Comparison of ENCODE assay signal across 9 mouse cellular contexts in genomic region chr7:110157261-110157910, GRCm38 (mm10). TPM values are rescaled to one million over a fixed set of nuclear protein-coding genes. Genes with fewer than 3 reads are reported as not detected.
DNase-seq lines count a peak whose midpoint lies in the region; ATAC-seq and TF ChIP-seq lines count a peak whose summit lies in the region.
"Had no signal": no experiment of that assay in that cellular context is flagged by ENCODE, and none has a peak within 500 bp of the region (broad histone marks: within the 10 kb centered on the region; RNA-seq: fewer than 3 reads in every experiment).

No protein-coding gene starts in this region.

- no peak for DNase-seq in liver, embryonic 11.5 days (ENCODE audit: low spot score)
- no peak for DNase-seq in liver
- peak; percentile 25 for DNase-seq in stomach, postnatal 0 days (ENCODE audit: low spot score)
- DNase-seq in right cerebral cortex, postnatal 10 days (ENCODE audit: low spot score in 2 of 2): no peak
- no peak for DNase-seq in left cerebral cortex, adult 8-10 months (ENCODE audit: low spot score in 2 of 2)
- DNase-seq in MN1 (ENCODE audit: low spot score): no peak

- no peak overlapping the region for H3K4me3 ChIP-seq in liver, embryonic 11.5 days (ENCODE audit: low read depth, low read length)
- no peak overlapping the region for H3K4me3 ChIP-seq in heart, embryonic 16.5 days (ENCODE audit: low read length)
- H3K4me3 ChIP-seq in liver, embryonic 12.5 days: no peak overlapping the region
- H3K4me3 ChIP-seq in stomach, postnatal 0 days (ENCODE audit: low read depth, low read length): no peak overlapping the region
- H3K4me3 ChIP-seq: hindbrain, embryonic 15.5 days had no signal

- no peaks in the 10 kb centered on the region for H3K36me3 ChIP-seq in liver, embryonic 11.5 days (ENCODE audit: control insufficient read depth, insufficient read depth, low read length)
- no peaks in the 10 kb centered on the region for H3K36me3 ChIP-seq in heart, embryonic 16.5 days (ENCODE audit: control insufficient read depth, insufficient read depth)
- H3K36me3 ChIP-seq in liver, embryonic 12.5 days: no peaks in the 10 kb centered on the region
- H3K36me3 ChIP-seq in stomach, postnatal 0 days (ENCODE audit: control insufficient read depth, insufficient read depth, low read length): no peaks in the 10 kb centered on the region
- H3K36me3 ChIP-seq: hindbrain, embryonic 15.5 days had no signal

- H3K27ac ChIP-seq in liver, embryonic 11.5 days (ENCODE audit: low read depth, low read length): no peak overlapping the region
- peak overlapping the region; percentile 94 for H3K27ac ChIP-seq in heart, embryonic 16.5 days (ENCODE audit: low read length)
- H3K27ac ChIP-seq in liver, embryonic 12.5 days: no peak overlapping the region
- H3K27ac ChIP-seq in stomach, postnatal 0 days (replicated peaks): peak overlapping the region; percentile 61
- H3K27ac ChIP-seq: hindbrain, embryonic 15.5 days had no signal

- ATAC-seq in liver, embryonic 11.5 days (replicated peaks; ENCODE audit: low FRiP score): peak; percentile 40
- ATAC-seq in heart, embryonic 16.5 days (replicated peaks; ENCODE audit: extremely low read depth, insufficient read depth, low FRiP score): peak; percentile 35; the same call in 1 of the 2 replicates
- ATAC-seq in liver, embryonic 12.5 days: peak; percentile 33
- peak; percentile 81 for ATAC-seq in stomach, postnatal 0 days (ENCODE audit: low FRiP score, low TSS enrichment)

- TF ChIP-seq CTCF in stomach, postnatal 0 days (IDR thresholded peaks at IDR 0.05; ENCODE audit: low read depth): no peak

- peak overlapping the region; percentile 26 for H3K4me2 ChIP-seq in liver, embryonic 11.5 days
- peak overlapping the region; percentile 51 for H3K4me2 ChIP-seq in heart, embryonic 16.5 days (ENCODE audit: low read depth, low read length)
- peak overlapping the region; percentile 32; the same call in 1 of the 2 replicates for H3K4me2 ChIP-seq in liver, embryonic 12.5 days
- no peak overlapping the region for H3K4me2 ChIP-seq in stomach, postnatal 0 days (replicated peaks; ENCODE audit: low read depth)
- H3K4me2 ChIP-seq: hindbrain, embryonic 15.5 days had no signal

- H3K27me3 ChIP-seq in liver, embryonic 11.5 days (replicated peaks; ENCODE audit: control insufficient read depth, insufficient read depth, low read length): no peaks in the 10 kb centered on the region
- no peaks in the 10 kb centered on the region for H3K27me3 ChIP-seq in heart, embryonic 16.5 days (ENCODE audit: control insufficient read depth, insufficient read depth, low read length)
- no peaks in the 10 kb centered on the region for H3K27me3 ChIP-seq in liver, embryonic 12.5 days (replicated peaks)
- H3K27me3 ChIP-seq in stomach, postnatal 0 days (ENCODE audit: control insufficient read depth, insufficient read depth, low read length): no peaks in the 10 kb centered on the region
- H3K27me3 ChIP-seq: hindbrain, embryonic 15.5 days had no signal

- WGBS in liver, embryonic 11.5 days: 26% methylated on average over 7 of the region's 7 CpGs
- WGBS in heart, embryonic 16.5 days: 8% methylated on average over 7 of the region's 7 CpGs
- 17% methylated on average over 7 of the region's 7 CpGs for WGBS in liver, embryonic 12.5 days (ENCODE audit: insufficient replicate concordance)
- 21% methylated on average over 7 of the region's 7 CpGs for whole genome bisulfite sequencing in stomach, postnatal 0 days

- H3K9ac ChIP-seq in liver, embryonic 11.5 days (ENCODE audit: low read depth, low read length): 0 out of 2 replicates have a peak overlapping the region, but pooled peaks have one; percentile 3
- H3K9ac ChIP-seq in heart, embryonic 16.5 days (ENCODE audit: low read length): peak overlapping the region; percentile 63
- peak overlapping the region; percentile 37 for H3K9ac ChIP-seq in liver, embryonic 12.5 days
- no peak overlapping the region for H3K9ac ChIP-seq in stomach, postnatal 0 days (ENCODE audit: low read length)
- H3K9ac ChIP-seq: hindbrain, embryonic 15.5 days had no signal

- H3K4me1 ChIP-seq in liver, embryonic 11.5 days (replicated peaks; ENCODE audit: control insufficient read depth, insufficient read depth, low read length): peaks cover 17% of the 10 kb centered on the region
- peaks cover 21% of the 10 kb centered on the region for H3K4me1 ChIP-seq in heart, embryonic 16.5 days (ENCODE audit: control insufficient read depth, insufficient read depth, low read length)
- peaks cover 20% of the 10 kb centered on the region for H3K4me1 ChIP-seq in liver, embryonic 12.5 days
- no peaks in the 10 kb centered on the region; the same call in 1 of the 2 replicates for H3K4me1 ChIP-seq in stomach, postnatal 0 days (replicated peaks; ENCODE audit: control insufficient read depth, insufficient read depth)
- H3K4me1 ChIP-seq: hindbrain, embryonic 15.5 days had no signal

- TF ChIP-seq EP300 in stomach, postnatal 0 days (optimal IDR thresholded peaks at IDR 0.05): no peak

- H3K9me3 ChIP-seq in liver, embryonic 11.5 days (ENCODE audit: control insufficient read depth, low read length): no peaks in the 10 kb centered on the region
- no peaks in the 10 kb centered on the region for H3K9me3 ChIP-seq in heart, embryonic 16.5 days (replicated peaks; ENCODE audit: control insufficient read depth, low read length)
- H3K9me3 ChIP-seq in liver, embryonic 12.5 days (replicated peaks): no peaks in the 10 kb centered on the region
- H3K9me3 ChIP-seq in stomach, postnatal 0 days (ENCODE audit: control insufficient read depth, low read length): no peaks in the 10 kb centered on the region
- H3K9me3 ChIP-seq: hindbrain, embryonic 15.5 days had no signal

RNA-seq across cellular contexts. Expression of gene Wee1, which starts 35.5 kb away (rescaled TPM):
- 26.5 and 28.0 TPM in 2 replicates for polyA plus RNA-seq in liver, embryonic 11.5 days (2014; fragmentation: Nextera tagmentation; extraction: Ambion mirVana)
- polyA plus RNA-seq in heart, embryonic 16.5 days (2015; fragmentation: Nextera tagmentation; extraction: Ambion mirVana): 20.8 and 20.9 TPM in 2 replicates
- polyA plus RNA-seq in liver, embryonic 12.5 days (2016; fragmentation: Nextera tagmentation; extraction: Ambion mirVana): 23.6 and 24.9 TPM in 2 replicates
- polyA plus RNA-seq in stomach, postnatal 0 days (2015; fragmentation: Nextera tagmentation; extraction: Ambion mirVana): 14.5 and 16.6 TPM in 2 replicates
- total RNA-seq in left cerebral cortex, adult 8-10 months (2022): 10 to 100 TPM; 21.0 to 24.7 (median 22.3) TPM

Comparison
In these comparisons a context has a peak if more than half of its experiments do, and no peak if none do; other contexts are left out.
1. H3K27ac ChIP-seq: peak in heart, embryonic 16.5 days (single experiment) and stomach, postnatal 0 days (single experiment); none in liver, embryonic 11.5 days (single experiment) and liver, embryonic 12.5 days (single experiment).
2. Peak in every context shown above with its lines, with median percentiles within 50 percentile points of each other: ATAC-seq.